Mouse (Mus musculus) hindbrain, embryonic 11.5 days (tissue): ENCODE measurements around the gene Ccdc14. TPM values are rescaled to one million over a fixed set of nuclear protein-coding genes. Genes with fewer than 3 reads are reported as not detected.
"Not testable (repeated sequence)": the region's sequence is repeated elsewhere in the genome, so short reads cannot be mapped to it uniquely, and the experiment has no call there.

ENCODE experiments used
- ATAC-seq: fragments of 200-750 bp; cut with Nextera tagmentation; 2 replicates; pipeline ENCODE4 v1.8.0; 2017; ENCODE audit warnings: mild to moderate bottlenecking, moderate TSS enrichment, moderate library complexity; ENCODE audit not compliant: low FRiP score
- DNase-seq: peaks from one replicate; pipeline ENCODE4 v3.0.0-alpha.2; 2015; ENCODE audit warnings: low spot score
- H3K27ac ChIP-seq: fragments of 300-500 bp; sonication (generic); 2 replicates; pipeline ENCODE4 v1.5.1; 2014; ENCODE audit warnings: mild to moderate bottlenecking, low read depth, low read length
- H3K27me3 ChIP-seq: fragments of 300-500 bp; sonication (generic); 2 replicates; pipeline ENCODE4 v1.6.1; 2014; ENCODE audit warnings: mild to moderate bottlenecking, low read length, moderate library complexity, mixed read lengths; ENCODE audit not compliant: control insufficient read depth, insufficient read depth
- H3K36me3 ChIP-seq: fragments of 300-500 bp; sonication (generic); 2 replicates; pipeline ENCODE4 v1.6.1; 2014; ENCODE audit warnings: mild to moderate bottlenecking, low read length, moderate library complexity, mixed read lengths; ENCODE audit not compliant: control insufficient read depth, insufficient read depth
- H3K4me1 ChIP-seq: fragments of 300-500 bp; sonication (generic); replicated peaks from 2 replicates; pipeline ENCODE4 v1.6.1; 2014; ENCODE audit warnings: low read length, mixed read lengths; ENCODE audit not compliant: control insufficient read depth, insufficient read depth
- H3K4me2 ChIP-seq: fragments of 300-500 bp; sonication (generic); replicated peaks from 2 replicates; pipeline ENCODE4 v1.6.1; 2014; ENCODE audit warnings: mild to moderate bottlenecking, low read depth, low read length
- H3K4me3 ChIP-seq: fragments of 300-500 bp; sonication (generic); 2 replicates; pipeline ENCODE4 v1.5.1; 2014; ENCODE audit warnings: low read depth, low read length
- H3K9ac ChIP-seq: fragments of 300-500 bp; sonication (generic); 2 replicates; pipeline ENCODE4 v1.6.1; 2014; ENCODE audit warnings: low read depth, low read length
- H3K9me3 ChIP-seq: fragments of 300-500 bp; sonication (generic); 2 replicates; pipeline ENCODE4 v1.6.1; 2016; ENCODE audit warnings: low read length; ENCODE audit not compliant: control insufficient read depth
- WGBS: fragments of 180-500 bp; shearing (Covaris S2); extraction: QIAGEN DNeasy Blood & Tissue Kit; methylation state at CpG from one replicate; pipeline ENCODE4 v1.1.7; 2014; 5-methylcytosine and 5-hydroxymethylcytosine counted together
- polyA plus RNA-seq: library from polyadenylated mRNA; unstranded; fragments of >200 nt; fragmentation: Nextera tagmentation; extraction: Ambion mirVana; gene quantifications from 2 replicates; pipeline ENCODE4 v1.2.1, GENCODE M21; 2014

Gene Ccdc14
- 11.3 and 11.4 TPM in 2 replicates for polyA plus RNA-seq

- peak; percentile 94 for DNase-seq
- Histone ChIP-seq H3K27me3 (no peaks in the 10 kb centered on the region), H3K36me3 (no peaks in the 10 kb centered on the region), H3K4me1 (no peaks in the 10 kb centered on the region; the same call in 1 of the 2 replicates), H3K9me3 (no peaks in the 10 kb centered on the region), H3K27ac (peak within 1 kb of the TSS; percentile 54; the same call in 1 of the 2 replicates), H3K4me2 (peak within 1 kb of the TSS; percentile 71), H3K4me3 (peak within 1 kb of the TSS; percentile 58), H3K9ac (peak within 1 kb of the TSS; percentile 67)
- peak; percentile 93 for ATAC-seq
- 1% methylated on average over 51 of the region's 53 CpGs for WGBS
Measured at GRCm38 (mm10) chr16:34690334-34691144, at the start of gene Ccdc14. TSS of gene Ccdc14 (plus strand) at chr16:34690616.

GRCm38 (mm10) chr16:34643511-34644259, 46.7 kb upstream of the Ccdc14 start:
- no peak overlapping the region for H3K4me2 ChIP-seq
- no peaks in the 10 kb centered on the region for H3K9me3 ChIP-seq
- H3K27ac ChIP-seq, result no peak overlapping the region
- 78% methylated on average over 8 of the region's 8 CpGs for WGBS
- no peak overlapping the region for H3K9ac ChIP-seq
- no peak for ATAC-seq
- no peaks in the 10 kb centered on the region for H3K4me1 ChIP-seq
- H3K36me3 ChIP-seq, result no peaks in the 10 kb centered on the region
- H3K27me3 ChIP-seq, result no peaks in the 10 kb centered on the region
- H3K4me3 ChIP-seq, result no peak overlapping the region
- DNase-seq, result no peak

- Histone ChIP-seq H3K4me1 (no peaks in the 10 kb centered on the region), H3K4me2 (no peak within 1 kb of the TSS), H3K4me3 (no peak within 1 kb of the TSS), H3K9ac (no peak within 1 kb of the TSS), H3K36me3 (no peaks in the 10 kb centered on the region), H3K27me3 (no peaks in the 10 kb centered on the region), H3K9me3 (no peaks in the 10 kb centered on the region), H3K27ac (no peak within 1 kb of the TSS)
- WGBS, result 57% methylated on average over 7 of the region's 7 CpGs
- ATAC-seq, result no peak
- no peak for DNase-seq
Measured at GRCm38 (mm10) chr16:34649621-34650020, 40.8 kb upstream of the Ccdc14 start, which contains the start of gene Ropn1. TSS of gene Ropn1 (plus strand) at chr16:34649921.

GRCm38 (mm10) chr16:34653023-34653422, 37.4 kb upstream of the Ccdc14 start:
- H3K9ac ChIP-seq, result no peak overlapping the region
- H3K4me1 ChIP-seq, result no peaks in the 10 kb centered on the region
- H3K4me2 ChIP-seq, result no peak overlapping the region
- WGBS, result 90% methylated on average over 5 of the region's 5 CpGs
- H3K36me3 ChIP-seq, result no peaks in the 10 kb centered on the region
- no peak overlapping the region for H3K4me3 ChIP-seq
- H3K27ac ChIP-seq, result no peak overlapping the region
- no peaks in the 10 kb centered on the region for H3K9me3 ChIP-seq
- no peak for ATAC-seq
- DNase-seq, result no peak
- H3K27me3 ChIP-seq, result no peaks in the 10 kb centered on the region

GRCm38 (mm10) chr16:34657566-34657965, 32.9 kb upstream of the Ccdc14 start:
- not testable (repeated sequence) for H3K27ac ChIP-seq, H3K9ac ChIP-seq, H3K4me1 ChIP-seq, H3K27me3 ChIP-seq, H3K36me3 ChIP-seq, ATAC-seq, H3K9me3 ChIP-seq
- peak overlapping the region; percentile 42 for H3K4me2 ChIP-seq
- DNase-seq, result peak; percentile 38
- 3% methylated on average over 16 of the region's 16 CpGs for WGBS
- H3K4me3 ChIP-seq, result peak overlapping the region; percentile 24

GRCm38 (mm10) chr16:34657983-34658382, 32.4 kb upstream of the Ccdc14 start:
- H3K9me3 ChIP-seq, result no peaks in the 10 kb centered on the region
- DNase-seq (peak; percentile 12), ATAC-seq (no peak)
- H3K27ac ChIP-seq, result no peak overlapping the region
- 33% methylated on average over 5 of the region's 5 CpGs for WGBS
- peak overlapping the region; percentile 24 for H3K4me3 ChIP-seq
- no peaks in the 10 kb centered on the region for H3K36me3 ChIP-seq
- H3K27me3 ChIP-seq, result no peaks in the 10 kb centered on the region
- H3K9ac ChIP-seq, result no peak overlapping the region
- peak overlapping the region; percentile 42 for H3K4me2 ChIP-seq
- H3K4me1 ChIP-seq, result no peaks in the 10 kb centered on the region

GRCm38 (mm10) chr16:34658388-34658787, 32.0 kb upstream of the Ccdc14 start:
- Histone ChIP-seq H3K4me1 (no peaks in the 10 kb centered on the region), H3K9me3 (no peaks in the 10 kb centered on the region), H3K9ac (no peak overlapping the region), H3K4me3 (no peak overlapping the region), H3K36me3 (no peaks in the 10 kb centered on the region), H3K27ac (no peak overlapping the region), H3K4me2 (0 out of 2 replicates have a peak overlapping the region, but pooled peaks have one; percentile 18), H3K27me3 (no peaks in the 10 kb centered on the region)
- 48% methylated on average over 11 of the region's 11 CpGs for WGBS
- peak; percentile 28 for DNase-seq
- ATAC-seq, result no peak

GRCm38 (mm10) chr16:34664553-34664952, 25.9 kb upstream of the Ccdc14 start:
- H3K27me3 ChIP-seq, result no peaks in the 10 kb centered on the region
- no peaks in the 10 kb centered on the region for H3K9me3 ChIP-seq
- H3K27ac ChIP-seq, result no peak overlapping the region
- H3K4me2 ChIP-seq, result no peak overlapping the region
- ATAC-seq (no peak), DNase-seq (no peak)
- H3K9ac ChIP-seq, result no peak overlapping the region
- H3K4me1 ChIP-seq, result no peaks in the 10 kb centered on the region
- WGBS, result 74% methylated on average over 3 of the region's 3 CpGs
- H3K4me3 ChIP-seq, result no peak overlapping the region
- no peaks in the 10 kb centered on the region for H3K36me3 ChIP-seq
